Mouse (Mus musculus) CD4-positive, CD25-positive, alpha-beta regulatory T cell, adult 2 months (primary cell): Measurements from ENCODE around the gene Tox4.

Experiments used
- DNase-seq: peaks from one replicate; pipeline ENCODE4 v3.0.0-alpha.2; 2012; ENCODE audit warnings: low read depth, low spot score

Gene Tox4

GRCm38 (mm10) chr14:52313931-52314807 is 35.2 kb downstream of the Tox4 start:
- no peak for DNase-seq

GRCm38 (mm10) chr14:52314808-52315150 is 35.8 kb downstream of the Tox4 start:
- no peak for DNase-seq

GRCm38 (mm10) chr14:52315283-52315780 is 36.4 kb downstream of the Tox4 start:
- no peak for DNase-seq

- peak; percentile 75 for DNase-seq
Measured at GRCm38 (mm10) chr14:52315792-52316440, 37.0 kb downstream of the Tox4 start.

- peak; percentile 27 for DNase-seq
Measured at GRCm38 (mm10) chr14:52316441-52317225, 37.7 kb downstream of the Tox4 start.

- no peak for DNase-seq
Measured at GRCm38 (mm10) chr14:52319361-52319760, 40.4 kb downstream of the Tox4 start.

- no peak for DNase-seq
Measured at GRCm38 (mm10) chr14:52325890-52326289, 46.9 kb downstream of the Tox4 start.

- no peak for DNase-seq
Measured at GRCm38 (mm10) chr14:52327375-52327901, 48.5 kb downstream of the Tox4 start.

DNA sequence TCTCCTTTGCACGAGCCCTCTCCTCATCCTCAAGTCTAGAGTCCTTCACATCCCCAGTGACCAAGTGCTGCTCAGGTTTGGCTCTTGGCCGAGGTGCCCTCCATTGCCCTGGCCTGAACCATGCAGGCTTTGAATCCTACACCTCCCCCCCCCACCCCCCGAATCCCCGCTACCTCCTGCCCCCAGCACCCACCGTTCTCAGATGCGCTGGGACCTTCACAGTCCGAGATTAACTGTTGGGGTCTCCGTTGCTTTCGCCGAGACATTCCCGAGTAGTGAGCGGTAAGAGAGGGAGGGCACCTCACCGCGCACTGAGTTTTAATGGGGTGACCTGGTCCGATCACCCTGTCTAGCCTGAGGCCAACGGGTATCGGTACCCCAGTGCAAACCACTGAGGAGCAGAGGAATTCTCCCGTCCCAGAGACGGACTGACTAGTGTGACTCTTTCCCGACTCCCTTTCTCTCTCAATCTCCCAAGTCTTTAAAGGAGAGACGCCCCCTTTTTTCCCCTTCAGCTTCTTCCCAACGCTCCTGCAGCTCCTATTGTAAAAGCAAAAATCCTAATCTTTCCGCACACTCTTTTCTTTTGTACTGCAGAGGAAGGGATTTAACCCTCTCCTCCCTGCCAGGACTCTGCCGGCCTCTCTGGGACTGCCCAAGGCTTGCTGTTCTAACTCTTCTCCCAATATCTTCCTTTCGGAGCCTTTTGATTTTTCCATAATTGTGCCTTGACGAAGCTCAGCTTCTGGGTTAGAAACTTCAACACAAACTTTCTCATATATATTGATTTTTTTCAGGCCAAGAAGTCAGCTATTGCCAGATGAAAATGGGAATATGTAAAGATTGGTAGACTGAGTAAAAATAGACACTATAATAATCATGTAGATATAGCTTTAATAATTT is 49.2 kb downstream of the Tox4 start, which contains the start of gene Sall2:
Gene Sall2, minus strand, starts transcription at position 853 of the 903 bp plus-strand sequence.
- DNase-seq: no peak

DNA sequence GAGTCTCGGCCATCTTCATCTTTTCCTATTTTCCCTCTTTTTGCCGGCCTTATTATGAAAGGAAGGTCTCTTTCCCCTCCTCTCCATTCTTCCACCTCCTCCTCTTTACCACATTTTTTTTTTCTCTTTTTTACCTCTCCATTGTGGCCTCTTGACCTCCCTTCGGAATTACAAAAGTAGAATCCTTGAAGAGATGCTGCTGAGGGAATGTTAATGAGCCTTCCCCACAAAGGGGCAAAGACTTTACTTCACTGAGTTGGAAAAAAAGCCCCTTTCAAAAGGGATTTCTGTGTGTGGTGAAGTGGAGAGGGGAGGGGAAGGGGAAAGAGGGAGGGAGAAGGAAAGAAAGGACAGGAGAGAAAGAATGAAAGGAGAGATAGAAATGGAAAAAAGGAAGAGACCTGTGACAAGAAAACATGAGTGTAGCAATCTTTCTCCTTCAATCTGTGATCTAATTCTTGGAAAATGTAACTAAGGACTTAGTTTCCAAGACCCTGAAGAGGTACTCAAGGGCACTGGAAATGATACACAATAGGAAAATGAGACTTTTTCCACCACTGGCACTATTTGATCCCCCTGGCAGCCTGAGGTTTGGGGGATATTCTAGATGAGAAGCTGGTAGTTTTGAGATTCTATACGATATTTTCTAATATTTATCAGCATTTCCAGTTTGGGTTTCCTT is 52.3 kb downstream of the Tox4 start:
- no peak for DNase-seq

- no peak for DNase-seq
Measured at GRCm38 (mm10) chr14:52332171-52332570, 53.2 kb downstream of the Tox4 start.

- DNase-seq: peak; percentile 87
Measured at GRCm38 (mm10) chr14:52338751-52339511, 60.0 kb downstream of the Tox4 start.

DNA sequence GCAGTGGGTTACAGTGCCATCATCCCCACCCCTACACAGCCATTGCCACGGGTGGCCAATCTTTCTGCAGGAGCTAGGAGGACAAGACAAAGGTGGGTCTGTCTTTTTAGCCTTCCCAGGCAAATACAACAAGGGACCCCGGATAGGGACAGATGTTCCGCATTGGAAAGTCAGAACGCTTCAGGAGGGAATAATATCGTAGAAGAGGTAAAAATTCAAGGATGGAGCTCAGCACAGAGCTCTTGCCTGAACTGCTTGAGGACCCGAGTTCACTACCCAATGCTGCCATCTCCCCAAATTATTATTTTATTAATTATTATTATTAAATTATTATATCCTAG is 60.5 kb downstream of the Tox4 start:
- no peak for DNase-seq
